Mouse (Mus musculus): Measurements from ENCODE around the gene 9130019O22Rik.
"Not testable (repeated sequence)": the region's sequence is repeated elsewhere in the genome, so short reads cannot be mapped to it uniquely, and the experiment has no call there.

9130019O22Rik gene

DNA sequence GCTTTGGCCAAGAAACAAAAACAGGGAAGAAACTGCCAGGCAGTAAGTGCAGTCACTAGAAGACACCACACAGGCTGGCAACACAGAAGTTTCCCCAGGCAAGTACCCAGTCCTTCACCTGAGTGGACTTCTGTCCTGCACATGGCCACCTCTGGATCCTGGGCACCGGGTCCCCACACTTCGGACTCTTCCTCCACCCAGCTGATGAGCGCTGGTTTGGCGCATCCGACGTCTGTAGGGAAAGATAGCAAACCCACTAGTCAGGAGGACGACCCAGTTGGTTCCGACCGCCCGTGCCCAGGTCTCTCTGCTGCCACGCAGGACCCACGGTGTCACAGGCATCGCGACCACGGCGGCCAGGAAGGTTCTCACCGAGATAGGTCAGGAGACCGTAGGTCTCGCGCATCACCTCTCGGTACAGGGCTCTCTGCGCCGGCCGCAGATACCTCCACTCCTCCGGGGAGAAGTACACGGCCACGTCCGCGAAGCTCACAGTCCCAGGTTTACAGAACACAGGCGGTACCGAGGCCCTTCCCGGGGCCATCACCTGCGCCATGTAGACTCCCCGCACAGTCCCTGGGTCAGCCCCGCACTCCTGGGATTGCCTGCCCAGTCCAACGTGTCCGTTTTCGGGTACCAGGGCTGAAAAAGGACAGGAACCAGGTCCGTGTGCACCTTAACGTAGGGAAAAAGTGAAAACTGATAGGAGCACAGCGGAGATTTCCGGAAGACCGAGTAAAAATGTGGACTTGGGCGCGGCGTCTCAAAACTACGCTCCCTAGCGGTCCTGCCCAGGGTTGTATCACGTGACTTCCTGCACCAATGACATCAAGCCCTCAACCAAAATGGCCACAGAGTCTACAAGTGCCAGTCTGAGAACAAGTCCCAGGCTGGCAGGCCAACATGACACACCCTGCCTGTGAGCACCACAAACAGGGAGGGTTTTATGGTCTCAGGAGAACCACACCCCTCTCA lies 11.4 kb downstream of the 9130019O22Rik start, which contains the start of gene Zfp747:
TSS of gene Zfp747 (minus strand) at position 780 of the 975 bp plus-strand sequence.
- DNase-seq, result peak; percentile 94

DNA sequence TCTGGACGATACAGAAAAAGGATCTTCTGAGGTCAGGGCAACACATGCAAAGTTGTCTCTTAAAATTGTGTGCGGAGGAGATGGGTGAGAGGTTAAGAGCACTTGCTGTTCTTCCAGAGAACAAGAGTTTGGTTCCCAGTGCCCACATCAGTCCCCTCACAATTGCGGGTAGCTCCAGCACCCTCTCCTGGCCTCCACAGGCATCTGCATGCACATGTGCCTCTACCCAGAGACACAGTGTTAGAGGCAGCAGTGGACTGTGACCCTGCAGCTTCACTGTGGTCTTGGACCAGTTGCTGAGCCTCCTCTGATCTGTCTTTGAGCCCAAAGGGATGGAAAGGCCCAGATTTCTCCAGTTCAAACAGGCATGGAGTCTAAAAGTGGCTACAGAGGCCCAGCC lies 15.1 kb downstream of the 9130019O22Rik start:
- not testable (repeated sequence) for DNase-seq

DNA sequence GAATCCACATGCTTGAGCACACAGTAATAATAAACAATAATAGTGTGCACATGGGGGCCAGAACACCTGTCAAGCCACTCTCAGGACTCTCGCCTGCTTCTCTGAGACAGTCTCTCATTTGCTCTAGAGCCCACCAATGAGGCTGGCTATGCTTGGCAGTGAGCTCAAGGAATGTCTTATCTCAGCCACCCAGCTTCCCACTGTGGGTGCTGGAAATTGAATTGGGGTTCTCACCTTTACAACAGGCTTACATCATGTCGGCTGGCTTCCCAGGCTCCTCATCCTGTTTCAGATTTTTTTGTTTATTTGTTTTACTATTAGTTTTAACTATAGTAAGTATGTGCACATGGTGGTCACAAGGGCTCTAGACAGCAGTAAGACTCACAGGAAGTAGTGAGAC lies 15.8 kb downstream of the 9130019O22Rik start:
- DNase-seq, result no peak

DNA sequence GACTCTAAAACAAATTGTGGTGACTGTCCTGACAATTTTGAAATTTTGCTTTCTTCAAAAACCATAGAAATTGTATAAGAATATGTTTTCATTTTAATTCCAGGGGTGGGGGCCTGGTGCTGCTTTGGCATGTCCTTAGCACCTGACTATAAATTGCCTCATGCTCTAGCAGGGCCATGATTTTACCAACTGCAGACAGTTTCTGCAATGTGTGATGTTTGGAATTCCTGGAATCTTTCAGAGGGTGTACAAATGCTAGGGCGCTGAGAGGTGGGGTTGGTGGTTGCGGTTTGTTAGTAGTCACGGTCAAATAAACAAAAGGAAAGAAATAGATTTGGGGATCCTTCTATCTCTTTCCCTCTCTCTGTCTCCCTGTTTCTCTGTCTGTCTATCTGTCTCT lies 20.7 kb downstream of the 9130019O22Rik start:
- DNase-seq, result no peak

DNA sequence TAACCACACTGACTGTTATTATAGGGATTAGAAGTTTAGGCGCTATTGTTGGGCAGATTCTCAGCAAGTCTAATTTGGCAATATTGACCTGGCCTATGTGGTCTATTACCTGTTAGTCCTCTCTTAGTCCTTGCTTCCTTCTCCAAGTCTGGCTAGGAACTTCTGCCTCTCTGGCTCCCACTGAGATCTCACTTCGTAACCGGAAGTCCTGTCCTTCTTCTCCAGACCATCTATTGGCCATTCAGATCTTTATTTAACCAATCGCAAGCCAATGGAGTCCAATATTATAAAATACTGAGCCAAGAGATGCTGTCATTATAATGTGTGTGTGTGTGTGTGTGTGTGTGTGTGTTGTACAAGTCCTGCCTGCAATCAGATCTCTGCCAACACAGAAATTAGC lies 22.8 kb downstream of the 9130019O22Rik start:
- DNase-seq, result peak; percentile 64

DNA sequence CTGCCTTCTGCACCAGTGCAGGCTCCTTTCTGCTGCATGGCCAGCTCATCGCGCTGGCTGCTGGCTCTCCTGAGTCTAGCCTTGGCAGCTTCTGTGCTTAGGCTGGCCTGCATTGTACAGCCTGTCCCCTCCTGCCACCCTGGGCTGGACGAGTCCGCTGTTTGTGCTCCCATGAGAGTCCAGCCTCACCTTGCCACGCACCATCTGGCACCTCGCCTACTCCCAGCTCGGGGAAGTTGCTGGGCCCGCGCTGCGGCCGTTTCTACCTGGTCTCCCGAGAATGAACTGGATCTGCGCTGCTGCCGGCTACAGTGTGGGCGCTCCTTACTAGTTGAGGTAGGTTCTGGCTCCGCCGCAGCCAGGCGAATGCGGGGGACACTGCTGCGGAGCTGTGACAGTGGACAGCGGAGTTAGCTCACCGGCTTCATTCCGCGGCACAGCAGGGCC lies 23.5 kb downstream of the 9130019O22Rik start:
- peak; percentile 78 for DNase-seq

DNA sequence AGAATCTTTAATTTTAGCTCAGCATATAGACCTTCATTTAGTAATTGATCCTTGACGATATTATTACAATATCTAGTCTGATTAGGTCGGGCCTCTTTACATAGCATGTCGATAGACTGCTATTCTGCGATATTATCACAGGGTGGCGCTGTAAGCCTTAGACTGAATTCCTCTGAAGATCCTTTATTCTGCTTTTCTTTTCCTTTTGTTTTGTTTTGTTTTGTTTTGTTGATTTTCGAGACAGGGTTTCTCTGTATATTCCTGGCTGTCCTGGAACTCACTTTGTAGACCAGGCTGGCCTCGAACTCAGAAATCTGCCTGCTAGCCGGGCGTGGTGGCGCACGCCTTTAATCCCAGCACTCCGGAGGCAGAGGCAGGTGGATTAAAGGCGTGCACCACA lies 24.5 kb downstream of the 9130019O22Rik start:
- DNase-seq, result peak; percentile 40

DNA sequence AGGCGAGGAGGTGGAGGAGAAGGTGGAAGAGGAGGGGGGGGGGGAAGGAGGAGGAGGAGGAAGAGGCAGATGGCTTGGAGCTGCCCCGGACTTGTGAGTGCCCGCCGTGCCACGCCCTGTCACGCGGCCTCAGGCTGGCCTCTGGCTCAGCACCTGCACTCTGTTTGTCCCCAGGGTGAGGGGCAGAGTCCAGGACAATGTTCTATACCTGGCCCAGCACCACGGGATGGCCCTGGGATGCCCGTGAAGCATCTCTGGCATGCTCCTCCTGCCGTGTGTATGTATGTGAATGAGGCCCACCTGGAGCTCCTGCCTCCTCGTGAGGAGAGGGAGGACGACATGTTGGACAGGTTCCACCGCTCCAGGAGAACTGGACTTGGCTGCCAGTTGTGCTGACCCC lies 25.5 kb downstream of the 9130019O22Rik start:
- peak; percentile 61 for DNase-seq

DNA sequence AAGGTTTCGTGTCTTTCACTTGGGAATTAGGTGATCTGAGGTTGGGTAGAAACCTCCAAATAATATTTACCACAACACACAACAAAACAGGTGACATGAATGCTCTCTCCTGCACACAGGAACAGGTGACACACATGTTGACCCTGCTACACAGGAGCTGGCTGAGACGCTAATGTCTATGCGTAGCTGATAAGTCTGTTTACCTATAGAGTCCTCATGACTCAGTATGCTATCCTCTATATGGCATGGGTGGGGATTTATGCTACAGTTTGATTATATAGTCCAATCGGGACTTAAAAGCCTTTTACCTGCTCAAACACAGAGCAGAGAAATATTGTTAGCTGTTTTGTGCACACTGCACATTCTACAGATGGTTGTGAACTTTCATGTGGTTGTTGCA lies 26.7 kb downstream of the 9130019O22Rik start:
- DNase-seq, result no peak

DNA sequence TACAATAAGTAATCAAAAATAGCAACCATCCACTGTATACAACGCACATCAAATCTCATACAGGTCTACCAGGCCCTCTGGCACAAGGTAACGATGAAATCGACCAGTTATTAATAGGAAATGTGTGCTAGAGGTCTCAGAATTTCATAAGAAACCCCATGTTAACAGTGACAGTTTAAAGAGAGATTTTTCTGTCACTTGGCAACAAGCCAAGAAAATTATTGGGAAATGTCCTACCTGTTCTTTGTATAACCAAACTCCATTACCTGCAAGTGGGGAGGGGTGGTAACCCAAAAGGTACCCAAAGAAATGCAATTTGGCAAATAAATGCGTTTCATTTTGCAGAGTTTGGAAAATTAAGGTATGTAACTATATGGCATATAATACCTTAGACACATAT lies 28.5 kb downstream of the 9130019O22Rik start:
- DNase-seq, result no peak

DNA sequence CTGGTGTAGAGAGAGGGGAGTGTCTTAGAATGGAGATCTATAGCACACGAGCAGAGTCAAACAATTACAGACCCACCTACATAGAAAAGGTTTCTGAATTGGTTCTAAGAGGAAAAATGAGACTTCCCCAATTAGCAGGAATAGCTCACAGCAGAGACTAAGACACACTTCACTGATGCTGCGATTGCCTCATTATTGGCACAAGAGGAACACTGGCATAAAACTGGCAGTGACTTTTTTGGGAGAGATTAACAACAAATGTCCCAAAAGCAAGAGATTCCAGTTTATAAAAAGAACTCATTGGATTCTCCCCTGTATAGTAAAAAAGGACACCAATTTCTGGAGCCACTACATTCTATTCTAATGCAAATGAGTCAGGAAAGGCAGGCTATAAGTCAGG lies 29.1 kb downstream of the 9130019O22Rik start:
- DNase-seq, result no peak

DNA sequence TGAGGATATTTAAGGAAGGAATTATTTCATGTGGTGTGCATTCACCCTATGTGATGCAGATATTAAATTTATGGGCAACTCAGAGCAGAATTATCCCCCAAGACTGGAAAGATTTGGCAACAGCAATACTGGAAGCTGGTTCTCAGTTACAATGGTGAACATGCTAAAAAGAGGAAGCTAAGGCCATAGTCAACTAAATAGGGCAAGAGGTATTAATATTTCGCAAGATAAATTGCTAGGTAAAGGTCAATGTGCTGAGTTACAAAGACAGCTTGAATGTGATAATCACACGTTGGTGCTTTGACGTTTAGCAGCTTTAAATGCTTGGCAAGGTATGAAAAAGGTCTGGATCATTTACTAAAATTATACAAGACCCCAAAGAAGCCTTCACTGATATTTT lies 31.2 kb downstream of the 9130019O22Rik start:
- no peak for DNase-seq

DNA sequence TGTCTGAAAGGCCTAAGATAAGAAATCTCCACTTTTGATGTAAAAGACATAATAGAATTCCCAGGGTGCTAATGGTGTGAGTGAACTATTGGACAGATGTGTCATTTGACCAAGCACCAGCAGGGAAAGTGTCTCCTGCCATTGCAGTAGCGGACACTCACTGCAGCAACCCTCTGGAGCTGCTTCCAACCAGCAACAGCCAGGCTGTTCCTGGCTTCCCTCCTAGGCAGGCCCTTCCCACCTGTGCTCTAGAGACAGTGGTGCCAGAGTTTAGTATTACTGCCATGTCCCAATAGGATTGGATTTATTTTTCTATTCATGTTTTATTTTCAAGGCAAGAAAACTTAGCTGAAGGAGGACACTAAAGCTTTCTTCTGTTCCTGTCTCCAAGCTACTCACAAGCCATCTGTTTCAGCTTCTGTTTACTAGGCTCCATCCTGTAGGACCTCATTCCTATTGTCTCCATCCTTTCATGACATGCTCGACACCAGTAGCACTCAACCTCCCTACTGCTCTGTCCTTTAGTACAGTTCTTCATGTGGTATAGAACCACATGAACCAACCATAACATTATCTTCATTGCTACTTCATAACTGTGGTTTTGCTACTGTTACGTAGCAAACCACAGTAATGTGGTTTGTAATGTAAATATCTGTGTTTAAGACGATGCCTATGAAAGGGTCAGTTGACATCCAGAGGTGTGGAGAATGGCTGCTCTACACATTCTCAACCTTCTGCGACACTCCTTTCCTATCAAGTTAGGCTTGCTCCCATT lies 35.5 kb downstream of the 9130019O22Rik start:
- DNase-seq, result no peak

DNA sequence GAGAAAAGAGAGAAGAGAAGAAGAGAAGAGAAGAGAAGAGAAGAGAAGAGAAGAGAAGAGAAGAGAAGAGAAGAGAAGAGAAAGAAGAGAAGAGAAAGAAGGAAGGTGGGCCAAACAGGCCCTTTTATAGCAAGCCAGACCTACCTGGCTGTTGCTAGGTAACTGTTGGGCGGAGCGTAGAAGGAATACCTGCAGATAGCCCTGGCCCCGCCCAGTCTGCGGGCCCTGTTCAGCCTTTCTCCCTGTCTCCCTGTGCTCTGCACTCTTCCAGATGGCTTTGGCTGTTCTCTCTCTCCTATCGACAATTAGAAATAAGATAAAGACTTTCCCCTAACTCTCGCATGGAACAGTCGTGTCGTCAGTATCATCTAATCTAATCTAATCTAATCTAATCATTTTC lies 40.3 kb downstream of the 9130019O22Rik start:
- peak; percentile 58 for DNase-seq

DNA sequence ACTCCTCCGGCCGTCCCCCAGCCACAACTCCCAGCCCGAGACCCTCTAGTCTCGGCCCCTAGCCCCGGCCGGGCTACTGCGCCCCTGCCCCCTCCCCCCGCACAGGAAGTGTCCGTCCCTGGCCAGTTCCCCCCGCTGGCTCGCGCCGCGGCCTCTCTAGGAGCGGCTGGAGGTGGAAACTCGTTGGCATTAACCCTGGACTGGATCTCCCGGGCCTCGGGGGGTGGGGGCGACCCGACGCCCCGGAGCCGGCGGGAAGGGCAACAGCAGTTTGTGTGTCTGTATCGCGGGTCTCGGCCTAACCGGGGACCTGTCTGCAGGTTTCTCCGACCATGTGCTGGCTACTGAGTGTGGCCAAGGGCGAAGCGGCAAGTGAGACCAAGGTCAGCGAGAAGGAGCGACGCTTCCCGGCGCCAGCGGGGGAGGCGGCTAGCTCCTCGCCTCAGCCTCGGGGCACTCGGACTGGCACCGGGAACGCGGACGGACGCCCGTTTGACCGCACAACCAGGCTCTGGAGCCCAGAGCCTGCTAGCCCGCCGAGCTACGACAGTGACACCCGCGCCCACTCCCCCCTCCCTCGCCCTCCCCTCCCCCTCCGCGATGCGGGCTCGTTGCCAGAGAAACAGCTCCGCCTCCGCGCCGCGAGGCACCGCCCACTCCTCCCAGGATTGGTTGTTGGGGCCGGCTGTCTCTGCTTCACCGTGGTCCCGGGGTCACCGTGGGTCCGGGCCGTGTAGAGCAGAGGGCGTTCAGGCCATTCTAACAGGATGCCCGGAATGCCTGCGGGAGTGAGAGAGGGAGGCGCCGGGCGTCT lies 41.2 kb downstream of the 9130019O22Rik start, which contains the start of gene Zfp768:
TSS of gene Zfp768 (minus strand) at position 78 of the 814 bp plus-strand sequence.
- DNase-seq, result peak; percentile 93

DNA sequence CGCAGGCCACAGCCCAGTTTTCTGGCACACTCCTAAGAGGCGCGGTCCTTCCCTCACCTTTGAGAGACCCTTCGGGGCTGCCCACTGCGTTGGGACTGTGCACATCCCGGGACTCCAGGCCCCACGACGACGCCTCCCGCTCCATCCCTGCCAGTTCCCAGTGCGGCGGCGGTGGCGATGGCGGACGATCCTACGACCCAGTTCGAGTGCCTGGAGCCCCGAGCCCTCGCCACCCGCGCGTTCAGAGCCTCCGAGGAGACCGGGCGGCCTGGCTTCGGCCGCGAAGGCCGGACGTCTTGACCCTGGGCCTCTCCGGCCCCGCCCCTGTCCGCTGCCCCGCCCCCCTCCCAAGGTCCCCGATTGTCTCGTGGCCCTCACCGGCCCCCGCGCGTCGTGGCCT lies 41.9 kb downstream of the 9130019O22Rik start:
- DNase-seq, result peak; percentile 75

DNA sequence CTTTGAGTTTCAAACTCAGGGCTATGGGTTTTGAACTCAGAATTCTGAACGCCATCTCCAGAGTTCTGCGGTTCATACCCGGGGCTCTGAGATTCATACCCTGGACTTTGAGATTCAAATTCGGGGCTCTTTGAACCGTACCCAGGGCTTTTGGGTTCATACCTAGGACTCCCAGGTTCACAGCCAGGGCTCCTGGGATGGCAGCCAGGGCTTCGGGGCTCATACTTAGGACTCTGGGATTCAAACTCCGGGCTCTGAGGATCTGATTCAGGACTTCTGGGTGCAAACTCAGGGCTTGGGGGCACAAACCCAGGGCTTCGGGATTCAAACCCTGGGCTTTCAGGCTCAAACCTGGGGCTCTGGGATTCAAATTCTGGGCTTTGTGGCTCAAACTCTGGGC lies 42.6 kb downstream of the 9130019O22Rik start:
- DNase-seq, result peak; percentile 39

DNA sequence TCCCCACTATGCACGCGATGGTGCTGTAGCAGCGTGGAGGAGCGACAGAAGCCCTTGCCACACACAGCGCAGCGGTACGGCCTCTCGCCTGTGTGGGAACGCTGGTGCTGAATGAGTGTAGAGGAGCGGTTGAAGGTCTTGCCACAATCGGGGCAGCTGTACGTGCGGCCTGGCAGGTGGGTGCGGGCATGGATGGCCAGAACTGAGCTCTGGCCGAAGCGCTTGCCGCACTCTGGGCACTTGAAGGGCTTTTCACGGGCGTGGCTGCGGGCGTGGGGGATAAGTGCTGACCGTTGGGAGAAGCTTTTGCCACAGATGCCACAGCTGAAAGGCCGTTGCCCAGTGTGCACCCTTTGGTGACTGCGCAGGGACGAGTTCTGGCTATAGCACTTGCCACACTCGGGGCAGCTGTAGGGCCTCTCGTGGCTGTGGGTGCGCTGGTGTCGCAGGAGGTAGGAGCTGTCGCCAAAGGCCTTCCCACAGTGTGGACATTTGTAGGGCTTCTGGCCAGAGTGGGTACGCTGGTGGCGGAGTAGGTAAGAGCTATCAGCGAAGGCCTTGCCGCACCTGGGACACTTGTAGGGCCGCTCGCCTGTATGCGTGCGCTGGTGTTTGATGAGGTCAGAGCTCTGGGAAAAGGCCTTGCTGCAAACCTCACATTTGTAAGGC lies 43.5 kb downstream of the 9130019O22Rik start:
- peak; percentile 60 for DNase-seq

DNA sequence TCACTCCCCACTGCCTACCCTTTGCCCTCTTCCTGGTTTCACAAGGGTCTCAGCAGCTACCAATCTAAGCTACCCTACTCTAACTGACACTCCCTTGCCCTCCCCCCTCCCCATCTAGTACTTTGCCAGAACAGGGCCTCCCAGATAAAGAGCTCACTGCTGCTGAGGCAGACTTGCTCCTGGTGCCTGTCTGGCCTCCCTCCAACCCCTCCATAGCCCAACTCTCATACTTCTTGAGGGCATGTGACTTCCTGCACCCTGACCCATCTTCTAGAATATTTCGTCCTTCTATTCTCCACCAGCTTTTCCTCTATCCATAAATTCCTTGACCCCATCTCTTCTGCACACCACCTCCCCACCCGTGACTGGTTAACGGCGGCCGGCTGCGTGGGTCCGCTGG lies 44.1 kb downstream of the 9130019O22Rik start:
- peak; percentile 34 for DNase-seq

DNA sequence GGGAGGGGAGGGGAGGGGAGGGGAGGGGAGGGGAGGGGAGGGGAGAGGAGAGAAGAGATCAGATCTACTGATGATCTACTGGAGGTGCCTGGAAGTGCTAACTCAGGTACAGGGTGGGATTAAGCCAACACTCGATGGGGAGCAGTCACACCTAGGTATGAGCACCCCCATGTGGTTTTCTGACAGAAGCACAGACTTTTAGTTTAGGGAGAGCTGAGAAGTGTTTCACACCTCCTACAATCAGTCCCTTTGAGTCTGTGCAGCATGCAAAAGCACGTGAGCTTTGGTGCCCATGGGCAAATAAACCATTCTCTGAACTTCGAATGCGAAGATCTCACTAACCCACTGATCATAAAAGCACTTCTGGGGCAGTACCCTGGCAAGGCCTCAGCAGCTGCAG lies 44.6 kb downstream of the 9130019O22Rik start:
- DNase-seq, result no peak

DNA sequence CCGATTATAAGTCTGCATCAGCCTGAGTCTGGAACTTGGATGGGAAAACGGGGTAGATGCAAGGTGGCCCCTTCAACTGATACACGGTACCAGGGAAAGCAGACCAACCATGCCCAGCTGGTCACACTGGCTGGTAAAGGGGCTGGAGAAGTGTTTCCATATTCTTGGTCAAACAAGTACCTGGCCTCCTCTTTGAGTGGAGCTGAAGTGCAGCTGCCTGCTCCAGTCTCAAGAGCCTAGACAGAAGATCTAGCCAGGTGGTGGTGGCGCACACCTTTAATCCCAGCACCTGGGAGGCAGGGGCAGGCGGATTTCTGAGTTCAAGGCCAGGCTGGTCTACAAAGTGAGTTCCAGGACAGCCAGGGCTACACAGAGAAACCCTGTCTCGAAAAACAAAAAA lies 45.1 kb downstream of the 9130019O22Rik start:
- not testable (repeated sequence) for DNase-seq

DNA sequence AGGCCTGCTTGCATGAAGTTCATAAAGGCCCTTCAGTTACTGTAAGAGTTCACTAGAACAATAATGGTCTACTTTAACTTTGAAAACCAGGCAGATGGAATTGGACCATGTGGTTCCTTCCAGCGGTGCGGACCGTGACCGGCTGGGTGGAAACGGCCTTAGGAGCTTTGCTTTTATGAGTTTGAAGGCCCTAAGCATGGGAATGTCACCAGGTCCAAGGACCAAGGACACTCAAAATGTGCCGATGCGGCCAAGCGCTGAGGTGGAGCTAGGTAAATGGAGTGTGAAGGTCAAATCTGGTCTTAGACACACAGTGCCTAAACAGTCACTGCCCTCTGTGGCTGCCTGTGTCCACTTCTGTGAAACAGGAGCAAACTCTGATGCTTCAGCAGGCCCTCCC lies 45.6 kb downstream of the 9130019O22Rik start:
- no peak for DNase-seq
